Mouse (Mus musculus) heart, adult 2 months (tissue): ENCODE measurements around the gene Mapk3.

ENCODE experiments used
- CTCF ChIP-seq: fragments of 200-600 bp; IDR thresholded peaks from 2 replicates; pipeline ENCODE4 v1.8.1; 2022; ENCODE audit warnings: antibody characterized with exemption, mild to moderate bottlenecking, moderate library complexity
- POLR2A ChIP-seq: fragments of 200-500 bp; IDR thresholded peaks from 2 replicates; pipeline ENCODE4 v1.6.1; 2011; ENCODE audit warnings: mild to moderate bottlenecking, low read depth, low read length, control low read depth; ENCODE audit not compliant: insufficient read depth

- no peak for TF ChIP-seq CTCF
- no peak for TF ChIP-seq POLR2A
These were observed 18.4 kb upstream of the Mapk3 start for GRCm38 (mm10) chr7:126740977-126741376.
